Mouse (Mus musculus) common myeloid progenitor, adult 5-6 weeks (primary cell): ENCODE measurements around the gene Pappa2. TPM values are rescaled to one million over a fixed set of nuclear protein-coding genes. Genes with fewer than 3 reads are reported as not detected.

Experiments
- ATAC-seq: replicated peaks from 2 replicates; pipeline ENCODE4 v1.8.0; 2016; ENCODE audit warnings: low read depth, mild to moderate bottlenecking, moderate TSS enrichment, inconsistent platforms; ENCODE audit not compliant: poor library complexity, severe bottlenecking
- total RNA-seq: library from RNA; stranded (forward); fragments of 200-1000, 187-1606 nt; gene quantifications from 2 replicates; pipeline ENCODE4 v1.2.3, GENCODE M21; 2017

Pappa2 gene
- total RNA-seq, 1 experiment from 2014 or later = not detected

GRCm38 (mm10) chr1:158669971-158670592 lies 310.2 kb downstream of the Pappa2 start:
- peak; percentile 98 for ATAC-seq

DNA sequence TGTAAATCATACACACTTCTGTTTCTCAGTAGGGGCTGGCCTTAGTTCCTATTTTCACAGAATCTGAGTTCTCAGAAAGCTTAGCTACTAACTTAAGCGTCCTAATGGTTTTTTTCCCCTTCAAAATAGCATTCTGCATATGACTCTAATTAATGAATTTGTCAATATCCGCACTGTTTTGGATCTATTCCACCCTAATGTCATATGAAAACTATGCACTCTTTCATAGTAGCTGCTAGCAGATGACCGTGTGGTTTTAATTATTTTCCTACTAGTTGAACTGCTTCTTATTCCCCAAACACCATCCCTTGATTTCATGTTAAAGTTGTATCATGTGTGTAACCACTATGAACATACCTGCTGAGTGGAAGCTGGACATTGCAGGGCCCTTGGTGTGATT lies 314.3 kb downstream of the Pappa2 start:
- ATAC-seq = no peak
